Mouse (Mus musculus) kidney, adult 8-10 months (tissue): ENCODE results near the gene Zic1.

Experiments
- DNase-seq, 2 experiments: peaks; one replicate each; pipeline ENCODE4 v3.0.0; 2022

Gene Zic1

DNA sequence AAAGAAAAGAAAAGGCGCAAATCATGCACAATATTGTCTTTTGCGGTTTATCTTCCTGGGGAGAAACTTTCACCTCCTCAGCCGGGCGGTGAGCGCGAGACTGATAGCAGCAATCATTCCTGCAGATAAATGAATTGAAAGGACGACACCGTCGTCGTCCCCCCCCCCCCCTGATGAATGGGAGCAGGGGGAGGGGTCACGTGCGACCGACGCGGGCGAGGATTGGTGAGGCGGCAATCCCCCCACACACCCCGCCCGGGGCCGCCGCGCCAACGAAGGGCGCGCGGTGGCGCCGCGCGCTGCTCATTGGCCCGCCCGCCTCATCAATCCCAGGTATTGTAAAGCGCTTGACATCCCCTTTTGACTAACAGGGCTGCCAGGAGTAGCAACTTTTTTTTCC is at the start of gene Zic1:
Gene Zic1, minus strand, starts transcription at position 147 of the 400 bp plus-strand sequence.
- no peak for DNase-seq

GRCm38 (mm10) chr9:91414007-91414661 is 48.5 kb upstream of the Zic1 start:
- no peak for DNase-seq

- DNase-seq: no peak
These were observed 44.2 kb upstream of the Zic1 start for GRCm38 (mm10) chr9:91409771-91410170.

DNA sequence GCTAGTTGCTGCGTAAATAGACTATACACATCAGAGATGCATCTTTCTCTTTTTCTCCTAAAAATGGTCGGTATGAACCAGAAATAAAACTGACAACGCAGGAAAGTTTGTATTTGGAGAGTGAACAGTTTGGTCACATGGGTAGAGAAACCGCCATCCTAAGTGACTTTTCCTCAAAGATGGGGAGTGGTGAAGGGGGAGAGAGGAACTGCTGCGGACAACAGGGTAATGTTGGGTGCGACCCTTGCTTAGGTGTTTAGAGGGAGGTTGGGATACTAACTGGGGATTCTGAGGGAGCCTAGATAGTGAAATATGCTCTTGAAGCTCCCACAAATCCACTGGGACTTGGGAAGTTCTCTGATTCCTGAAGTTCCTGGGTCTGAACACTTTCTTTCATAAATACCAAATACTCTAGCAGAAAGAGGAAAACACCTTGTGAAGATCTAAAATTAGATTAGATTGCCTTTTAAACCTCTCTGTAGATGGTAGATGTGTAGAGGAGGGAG is 40.7 kb upstream of the Zic1 start:
- DNase-seq: no peak

DNA sequence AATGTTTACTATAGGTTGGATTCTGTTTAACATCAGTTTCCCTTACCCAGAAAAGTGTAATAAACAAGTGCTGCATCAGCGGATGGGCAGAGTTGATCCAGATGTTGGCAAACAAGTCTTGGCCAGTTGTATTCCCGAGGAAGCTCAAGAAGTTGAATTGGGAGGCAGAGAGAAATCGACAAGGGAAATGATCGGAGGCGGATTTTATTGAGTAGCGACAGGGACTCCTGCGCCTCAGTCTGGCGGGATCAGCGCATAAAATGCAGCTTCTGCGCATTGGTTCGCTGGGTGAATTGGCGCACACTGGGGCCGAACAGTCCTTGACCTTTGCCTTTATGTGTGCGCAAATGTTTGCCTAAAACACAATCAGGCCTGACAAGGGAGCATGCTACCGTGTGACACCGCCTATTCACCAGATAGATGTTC is 40.2 kb upstream of the Zic1 start:
- DNase-seq: no peak

- no peak for DNase-seq
These were observed 39.5 kb upstream of the Zic1 start for GRCm38 (mm10) chr9:91404905-91405752.

GRCm38 (mm10) chr9:91404229-91404628 is 38.6 kb upstream of the Zic1 start:
- no peak for DNase-seq

DNA sequence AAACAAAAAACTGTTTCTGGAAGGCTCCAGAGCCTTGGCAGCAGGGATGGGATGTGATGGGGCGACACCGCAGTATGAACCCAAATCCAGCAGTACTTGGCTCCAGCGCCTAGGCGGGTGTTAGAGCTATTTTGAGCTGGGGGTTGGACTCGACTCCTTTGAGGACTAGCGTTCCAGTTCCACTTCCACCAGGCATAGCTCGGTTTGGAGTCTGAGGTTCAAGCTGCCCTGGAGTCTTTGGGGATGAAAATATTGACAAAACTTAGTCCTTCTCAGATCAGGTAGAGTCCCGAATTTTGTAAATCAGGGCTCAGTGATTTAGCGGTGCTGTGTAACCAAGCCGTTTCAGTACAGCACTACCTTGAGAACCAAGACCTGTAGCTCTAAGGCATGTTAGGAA is 35.9 kb upstream of the Zic1 start:
- DNase-seq: no peak

- DNase-seq: no peak
These were observed 35.0 kb upstream of the Zic1 start for GRCm38 (mm10) chr9:91400482-91401093.

- no peak for DNase-seq
These were observed 34.4 kb upstream of the Zic1 start for GRCm38 (mm10) chr9:91399976-91400375.

DNA sequence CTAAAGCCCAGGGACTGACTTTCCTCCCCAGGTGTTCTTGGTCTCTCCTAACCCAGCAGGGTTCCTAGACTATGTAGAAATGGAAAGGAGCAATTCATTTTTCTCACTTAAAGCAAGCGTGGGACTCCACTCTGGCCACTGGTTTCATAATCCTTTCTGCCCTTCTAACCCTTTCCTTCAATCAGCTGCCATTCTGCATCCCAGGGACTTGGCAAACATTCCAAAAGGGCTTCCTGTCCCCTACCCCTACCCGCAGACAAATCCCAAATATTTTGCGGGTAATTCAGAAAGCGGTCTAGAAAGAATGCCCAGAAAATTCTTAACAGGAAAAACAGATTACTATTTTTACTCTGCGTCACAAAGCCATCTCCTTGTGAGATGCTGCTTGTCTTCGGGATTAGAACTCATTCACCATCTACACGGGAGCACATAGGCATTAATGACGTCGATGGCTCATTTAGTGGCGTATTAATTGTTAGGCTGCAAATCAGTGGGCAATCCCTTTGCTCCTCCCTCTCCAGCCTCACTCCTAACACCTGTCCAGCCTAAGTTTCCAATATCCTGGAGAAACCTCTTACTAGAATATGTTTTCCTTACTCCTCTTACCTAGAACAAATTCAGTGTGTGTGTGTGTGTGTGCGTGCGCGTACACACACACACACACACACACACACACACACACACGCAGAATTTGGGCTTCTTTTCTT is 29.6 kb upstream of the Zic1 start:
- DNase-seq: no peak

GRCm38 (mm10) chr9:91394211-91394646 is 28.6 kb upstream of the Zic1 start:
- no peak for DNase-seq

- no peak for DNase-seq
These were observed 27.9 kb upstream of the Zic1 start for GRCm38 (mm10) chr9:91393376-91394068.

GRCm38 (mm10) chr9:91388173-91388572 is 22.6 kb upstream of the Zic1 start:
- no peak for DNase-seq

- DNase-seq: no peak
These were observed 22.1 kb upstream of the Zic1 start for GRCm38 (mm10) chr9:91387740-91388080.

GRCm38 (mm10) chr9:91386891-91387739 is 21.5 kb upstream of the Zic1 start:
- DNase-seq: no peak

DNA sequence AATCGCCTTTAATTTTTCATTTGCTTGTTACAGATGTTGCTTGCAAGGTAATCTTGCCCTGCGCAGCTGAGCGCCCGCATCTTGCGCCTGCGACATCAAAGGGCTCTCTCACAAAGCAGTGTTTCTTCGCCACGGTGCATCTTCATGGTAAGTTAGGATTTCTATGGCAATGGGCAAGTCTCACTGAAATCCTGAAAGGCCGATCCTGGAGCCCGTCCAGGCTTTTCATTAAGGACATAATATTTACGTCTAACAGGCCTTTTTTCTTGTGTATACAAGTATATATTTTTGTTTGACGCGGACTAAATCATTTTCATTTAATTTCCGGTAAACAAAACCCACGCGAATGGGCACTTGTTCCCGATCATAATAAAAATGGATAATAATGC is 20.9 kb upstream of the Zic1 start:
- DNase-seq: no peak

DNA sequence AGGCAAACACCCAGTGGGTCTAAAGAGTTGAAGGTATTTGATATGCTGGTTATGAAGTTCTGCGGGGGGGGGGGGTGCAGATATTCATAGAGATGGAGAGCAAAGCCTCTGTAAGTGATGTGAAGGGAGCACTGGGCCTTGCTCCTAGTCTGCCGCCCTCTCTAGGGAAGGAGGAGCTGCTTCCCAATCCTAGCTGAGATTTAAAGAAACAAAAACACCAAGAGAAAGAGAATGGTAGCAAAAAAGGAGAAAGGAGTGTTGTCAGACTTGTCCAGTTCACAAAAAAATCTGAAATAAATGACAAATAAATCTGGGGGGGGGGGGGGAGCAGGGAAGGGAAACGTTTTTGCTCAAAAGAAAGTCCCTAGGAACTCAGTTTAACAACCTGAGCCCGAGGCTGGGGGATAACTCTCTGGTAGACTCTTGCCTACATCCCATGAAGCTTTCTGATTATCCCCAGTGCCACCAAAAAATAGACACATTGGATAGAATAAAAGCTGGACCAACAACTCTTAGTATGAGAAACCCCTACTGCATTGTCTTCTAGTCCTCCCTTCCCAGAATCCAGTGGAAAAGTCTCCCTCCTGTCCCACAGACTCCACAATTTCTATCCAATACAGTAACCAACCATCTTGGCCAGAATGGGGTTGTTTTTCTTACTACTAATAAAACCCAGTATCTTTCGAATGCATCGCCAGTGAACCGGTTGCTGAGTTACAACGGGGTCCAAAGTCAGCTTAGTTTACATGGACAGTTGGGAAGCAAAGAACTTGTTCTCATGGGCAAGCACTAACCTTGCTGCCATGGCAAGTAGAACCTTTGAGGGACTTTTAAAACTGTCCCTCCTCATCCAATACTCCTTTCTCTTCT is 20.2 kb upstream of the Zic1 start:
- DNase-seq: no peak

DNA sequence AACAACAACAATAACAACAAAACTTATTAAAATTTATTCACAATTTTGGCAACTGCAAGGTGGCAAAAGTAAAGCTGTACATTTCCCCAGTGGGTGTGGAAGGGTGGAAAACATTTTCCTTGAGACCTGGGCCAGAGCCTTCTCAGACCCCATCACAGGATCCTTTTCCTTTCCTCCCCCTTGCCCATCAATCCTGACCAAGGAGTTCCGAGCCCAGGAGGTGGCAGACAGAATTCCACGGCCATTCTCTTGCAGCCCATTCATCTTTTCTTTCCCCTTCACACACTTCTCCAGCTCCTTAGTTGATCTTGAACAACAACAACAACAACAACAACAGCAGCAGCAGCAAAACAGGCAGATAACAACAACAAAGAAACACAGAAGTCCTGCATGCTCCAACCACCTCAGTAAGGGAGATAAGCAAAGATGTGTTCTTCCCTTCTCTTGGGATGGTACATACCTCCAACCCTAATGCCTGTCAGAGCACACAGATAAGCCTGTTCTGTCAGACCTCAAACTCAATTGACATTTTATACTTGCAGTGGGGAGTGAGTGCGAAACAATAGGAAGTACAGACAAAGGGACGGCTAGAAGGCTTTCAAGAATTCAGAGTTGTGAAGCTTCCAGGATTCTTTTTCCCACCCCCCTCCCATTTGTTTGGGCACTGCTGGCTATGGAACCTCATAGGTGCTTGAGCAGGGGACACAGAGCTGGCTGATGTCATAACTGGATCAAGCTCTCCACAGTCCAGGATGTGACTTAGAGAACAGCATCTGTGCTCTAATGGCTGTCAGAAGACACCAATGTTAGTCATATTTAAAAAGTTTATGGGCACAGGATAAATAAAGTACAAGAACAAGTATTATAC is 19.3 kb upstream of the Zic1 start:
- no peak for DNase-seq

GRCm38 (mm10) chr9:91384136-91384500 is 18.5 kb upstream of the Zic1 start:
- no peak for DNase-seq
